Mouse (Mus musculus) liver, postnatal 0 days (tissue): ENCODE measurements around the gene Lmo3. TPM values are rescaled to one million over a fixed set of nuclear protein-coding genes. Genes with fewer than 3 reads are reported as not detected.

Experiments used
- ATAC-seq: fragments of 200-750 bp; cut with Nextera tagmentation; 2 replicates; pipeline ENCODE4 v1.8.0; 2017; ENCODE audit warnings: mild to moderate bottlenecking, moderate library complexity
- DNase-seq: peaks from one replicate; pipeline ENCODE4 v3.0.0-alpha.2; 2016
- H3K27ac ChIP-seq: fragments of 300-500 bp; sonication (generic); 2 replicates; pipeline ENCODE4 v1.5.1; 2014; ENCODE audit warnings: antibody characterized with exemption, moderate library complexity, mild to moderate bottlenecking, low read depth
- H3K27me3 ChIP-seq: fragments of 300-500 bp; sonication (generic); 2 replicates; pipeline ENCODE4 v1.6.1; 2014; ENCODE audit warnings: low read length, control low read depth, mixed read lengths; ENCODE audit not compliant: insufficient read depth
- H3K36me3 ChIP-seq: fragments of 300-500 bp; sonication (generic); replicated peaks from 2 replicates; pipeline ENCODE4 v1.6.1; 2014; ENCODE audit warnings: mild to moderate bottlenecking, control low read depth, low read length, moderate library complexity, mixed read lengths; ENCODE audit not compliant: insufficient read depth
- H3K4me1 ChIP-seq: fragments of 300-500 bp; sonication (generic); 2 replicates; pipeline ENCODE4 v1.6.1; 2014; ENCODE audit warnings: antibody characterized with exemption, mild to moderate bottlenecking, control low read depth; ENCODE audit not compliant: insufficient read depth
- H3K4me2 ChIP-seq: fragments of 300-500 bp; sonication (generic); 2 replicates; pipeline ENCODE4 v1.6.1; 2014; ENCODE audit warnings: low read depth, mild to moderate bottlenecking, low read length, moderate library complexity, mixed read lengths
- H3K4me3 ChIP-seq: fragments of 300-500 bp; sonication (generic); 2 replicates; pipeline ENCODE4 v1.5.1; 2014; ENCODE audit warnings: low read depth, low read length
- H3K9ac ChIP-seq: fragments of 300-500 bp; sonication (generic); replicated peaks from 2 replicates; pipeline ENCODE4 v1.6.1; 2014; ENCODE audit warnings: mild to moderate bottlenecking, moderate library complexity
- H3K9me3 ChIP-seq: fragments of 300-500 bp; sonication (generic); 2 replicates; pipeline ENCODE4 v1.6.1; 2016; ENCODE audit warnings: mild to moderate bottlenecking, control low read depth, low read length, mixed read lengths
- CTCF ChIP-seq: sonication (generic); IDR thresholded peaks from 2 replicates; pipeline ENCODE4 v1.5.1; 2016; ENCODE audit warnings: antibody characterized with exemption, low read depth
- EP300 ChIP-seq: IDR thresholded peaks from 2 replicates; pipeline ENCODE4 v1.6.1; 2016; ENCODE audit warnings: antibody characterized with exemption, low read depth, mild to moderate bottlenecking
- WGBS: fragments of 180-500 bp; shearing (Covaris S2); extraction: QIAGEN DNeasy Blood & Tissue Kit; methylation state at CpG from one replicate; pipeline ENCODE4 v1.1.7; 2014; ENCODE audit not compliant: insufficient replicate concordance; 5-methylcytosine and 5-hydroxymethylcytosine counted together
- polyA plus RNA-seq: library from polyadenylated mRNA; unstranded; fragments of >200 nt; fragmentation: Nextera tagmentation; extraction: Ambion mirVana; gene quantifications from 2 replicates; pipeline ENCODE4 v1.2.1, GENCODE M21; 2015

Gene Lmo3
- polyA plus RNA-seq, 1 experiment from 2014 or later, result not detected

- ATAC-seq, result no peak
- H3K4me1 ChIP-seq, result no peaks in the 10 kb centered on the region
- H3K9me3 ChIP-seq, result no peaks in the 10 kb centered on the region
- no peak overlapping the region for H3K4me2 ChIP-seq
- no peak overlapping the region for H3K27ac ChIP-seq
- H3K9ac ChIP-seq, result no peak overlapping the region
- no peak for DNase-seq
- no peak overlapping the region for H3K4me3 ChIP-seq
- WGBS, result 61% methylated on average over 4 of the region's 4 CpGs
- H3K27me3 ChIP-seq, result no peaks in the 10 kb centered on the region
- no peaks in the 10 kb centered on the region for H3K36me3 ChIP-seq
- TF ChIP-seq CTCF, result no peak
- TF ChIP-seq EP300, result no peak
Observed at GRCm38 (mm10) chr6:138582506-138583000, 785 bp upstream of the Lmo3 start.

GRCm38 (mm10) chr6:138580491-138581076 lies 1.2 kb downstream of the Lmo3 start:
- no peaks in the 10 kb centered on the region for H3K9me3 ChIP-seq
- no peaks in the 10 kb centered on the region for H3K27me3 ChIP-seq
- no peaks in the 10 kb centered on the region for H3K4me1 ChIP-seq
- ATAC-seq, result no peak
- H3K4me3 ChIP-seq, result no peak overlapping the region
- H3K4me2 ChIP-seq, result no peak overlapping the region
- no peak overlapping the region for H3K9ac ChIP-seq
- DNase-seq, result no peak
- no peaks in the 10 kb centered on the region for H3K36me3 ChIP-seq
- no peak for TF ChIP-seq EP300
- no peak for TF ChIP-seq CTCF
- no peak overlapping the region for H3K27ac ChIP-seq
- WGBS, result 75% methylated on average over 9 of the region's 9 CpGs

GRCm38 (mm10) chr6:138563416-138563815 lies 18.4 kb downstream of the Lmo3 start:
- Histone ChIP-seq H3K4me3 (no peak overlapping the region), H3K4me2 (no peak overlapping the region), H3K27ac (no peak overlapping the region), H3K36me3 (no peaks in the 10 kb centered on the region), H3K9me3 (no peaks in the 10 kb centered on the region), H3K9ac (no peak overlapping the region), H3K27me3 (no peaks in the 10 kb centered on the region), H3K4me1 (no peaks in the 10 kb centered on the region)
- ATAC-seq (no peak), DNase-seq (no peak)
- no peak for TF ChIP-seq EP300
- WGBS, result 80% methylated on average over 2 of the region's 2 CpGs

- TF ChIP-seq EP300 (no peak), CTCF (no peak)
- H3K9me3 ChIP-seq, result no peaks in the 10 kb centered on the region
- H3K4me2 ChIP-seq, result no peak overlapping the region
- H3K36me3 ChIP-seq, result no peaks in the 10 kb centered on the region
- WGBS, result 73% methylated on average over 7 of the region's 7 CpGs
- ATAC-seq, result no peak
- H3K4me1 ChIP-seq, result no peaks in the 10 kb centered on the region
- H3K27ac ChIP-seq, result no peak overlapping the region
- H3K9ac ChIP-seq, result no peak overlapping the region
- H3K4me3 ChIP-seq, result no peak overlapping the region
- DNase-seq, result no peak
- H3K27me3 ChIP-seq, result no peaks in the 10 kb centered on the region
Observed at GRCm38 (mm10) chr6:138552144-138552543, 29.6 kb downstream of the Lmo3 start.

GRCm38 (mm10) chr6:138534879-138535278 lies 46.9 kb downstream of the Lmo3 start:
- DNase-seq (no peak), ATAC-seq (no peak)
- Histone ChIP-seq H3K4me1 (no peaks in the 10 kb centered on the region), H3K36me3 (no peaks in the 10 kb centered on the region), H3K27me3 (no peaks in the 10 kb centered on the region), H3K9ac (no peak overlapping the region), H3K27ac (no peak overlapping the region), H3K9me3 (no peaks in the 10 kb centered on the region), H3K4me3 (no peak overlapping the region), H3K4me2 (no peak overlapping the region)
- no peak for TF ChIP-seq EP300
- TF ChIP-seq CTCF, result no peak
- 68% methylated on average over 2 of the region's 2 CpGs for WGBS

- ATAC-seq (no peak), DNase-seq (no peak)
- no peaks in the 10 kb centered on the region for H3K9me3 ChIP-seq
- no peak overlapping the region for H3K9ac ChIP-seq
- no peaks in the 10 kb centered on the region for H3K36me3 ChIP-seq
- H3K27me3 ChIP-seq, result no peaks in the 10 kb centered on the region
- WGBS, result 55% methylated on average over 1 of the region's 1 CpGs
- H3K4me3 ChIP-seq, result no peak overlapping the region
- TF ChIP-seq CTCF, result no peak
- no peak for TF ChIP-seq EP300
- H3K27ac ChIP-seq, result no peak overlapping the region
- no peaks in the 10 kb centered on the region for H3K4me1 ChIP-seq
- no peak overlapping the region for H3K4me2 ChIP-seq
Observed at GRCm38 (mm10) chr6:138506642-138507041, 75.1 kb downstream of the Lmo3 start.
